Mouse (Mus musculus) frontal cortex, postnatal 25 days (tissue): ENCODE measurements at regions not wholly inside any gene's neighbourhood (a gene's known extent, or its start where the extent isn't known, plus 50 kb on each side); places are given as distances from the start of the nearest gene placed in this dataset.
"Not testable (repeated sequence)": the region's sequence is repeated elsewhere in the genome, so short reads cannot be mapped to it uniquely, and the experiment has no call there.

Experiments used
- DNase-seq, 2 experiments: peaks; one replicate each; pipeline ENCODE4 v3.0.0; 2022; ENCODE audit warnings: low spot score in 2 of 2

DNA sequence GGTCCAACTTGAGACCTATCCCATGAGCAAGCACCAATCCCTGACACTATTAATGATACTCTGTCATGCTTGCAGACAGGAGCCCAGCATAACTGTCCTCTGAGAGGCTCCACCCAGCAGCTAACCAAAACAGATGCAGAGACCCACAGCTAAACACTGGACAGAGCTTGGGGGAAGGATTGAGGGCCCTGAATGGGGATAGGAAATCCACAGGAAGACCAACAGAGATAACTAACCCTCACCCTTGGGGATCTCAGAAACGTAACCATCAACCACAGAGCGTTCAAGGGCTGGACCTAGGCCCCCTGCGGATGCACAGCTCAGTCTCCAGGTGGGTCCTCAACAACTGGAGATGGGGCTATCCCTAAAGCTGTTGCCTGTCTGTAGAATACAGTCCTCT lies 93.7 kb downstream of the Cd24a start:
- no peak for DNase-seq

DNA sequence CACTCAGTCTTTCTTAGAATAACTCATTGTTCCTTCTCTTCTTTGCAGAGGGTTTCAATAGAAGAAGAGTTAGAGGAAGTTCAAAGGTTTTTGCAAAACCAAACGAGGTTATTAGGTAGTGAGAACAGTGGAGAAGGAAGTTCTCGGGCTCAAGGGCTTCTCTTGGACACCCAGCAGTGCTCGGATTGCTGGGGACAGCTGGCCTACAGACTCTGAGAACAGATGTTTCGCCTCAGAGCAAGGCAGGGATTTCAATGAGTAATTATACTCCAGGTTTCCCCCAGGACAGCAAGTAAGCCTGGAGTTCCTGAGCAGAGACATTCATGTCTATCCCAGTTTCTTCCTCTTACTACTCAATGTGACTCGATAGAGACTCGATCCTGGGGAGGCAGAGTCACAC lies 94.4 kb downstream of the Cd24a start:
- DNase-seq = no peak

- no peak for DNase-seq
These were observed 96.7 kb downstream of the Cd24a start for GRCm38 (mm10) chr10:43674749-43675148.

- not testable (repeated sequence) for DNase-seq
These were observed 97.4 kb downstream of the Cd24a start for GRCm38 (mm10) chr10:43675495-43675894.

- no peak for DNase-seq
These were observed 98.2 kb downstream of the Cd24a start for GRCm38 (mm10) chr10:43676289-43676688.

GRCm38 (mm10) chr10:43684247-43685033 lies 106.4 kb downstream of the Cd24a start:
- no peak for DNase-seq

GRCm38 (mm10) chr10:43689161-43689913 lies 111.3 kb downstream of the Cd24a start:
- no peak for DNase-seq

- no peak for DNase-seq
These were observed 111.8 kb downstream of the Cd24a start for GRCm38 (mm10) chr10:43689914-43690316.

GRCm38 (mm10) chr10:43693974-43694373 lies 115.9 kb downstream of the Cd24a start:
- no peak for DNase-seq

DNA sequence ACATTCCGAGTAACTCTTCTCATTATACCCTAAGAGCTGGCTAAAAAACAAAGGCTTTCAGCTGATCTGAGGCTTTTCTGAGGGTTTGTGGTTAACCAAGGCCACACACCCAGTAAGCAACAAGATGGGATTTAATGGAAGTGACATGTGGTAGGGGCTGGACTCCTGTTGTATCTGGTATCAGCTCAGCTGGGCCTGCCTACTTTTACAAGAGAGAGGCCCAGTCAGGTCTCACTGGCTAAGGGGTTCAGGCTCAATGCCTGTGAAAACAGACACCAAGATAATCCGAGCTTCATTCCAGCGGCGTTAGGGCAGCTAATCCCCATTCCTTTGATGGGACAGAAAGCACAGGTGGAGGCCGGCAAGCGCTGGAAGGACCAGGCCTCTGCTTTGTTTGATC lies 116.4 kb downstream of the Cd24a start:
- DNase-seq = no peak

- no peak for DNase-seq
These were observed 117.4 kb downstream of the Cd24a start for GRCm38 (mm10) chr10:43695470-43695869.

DNA sequence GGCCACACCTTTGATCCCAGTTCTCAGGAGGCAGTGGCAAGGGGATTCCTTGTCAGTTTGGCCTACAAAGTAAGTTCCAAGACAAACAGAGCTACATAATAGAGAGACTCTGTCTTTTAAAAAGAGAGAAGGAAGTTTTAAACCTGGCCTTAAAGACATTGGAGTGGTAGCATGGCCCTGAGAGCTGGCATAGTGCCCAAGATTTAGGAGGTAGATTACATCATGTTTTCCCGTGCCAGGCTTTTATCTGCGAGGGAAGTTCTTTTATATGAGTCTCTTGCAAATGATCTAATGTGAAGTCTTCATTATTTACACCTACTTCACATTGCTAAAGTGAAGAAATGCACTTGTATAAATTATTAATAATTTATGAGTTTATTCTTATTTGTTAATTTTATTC lies 119.8 kb downstream of the Cd24a start:
- DNase-seq = no peak

DNA sequence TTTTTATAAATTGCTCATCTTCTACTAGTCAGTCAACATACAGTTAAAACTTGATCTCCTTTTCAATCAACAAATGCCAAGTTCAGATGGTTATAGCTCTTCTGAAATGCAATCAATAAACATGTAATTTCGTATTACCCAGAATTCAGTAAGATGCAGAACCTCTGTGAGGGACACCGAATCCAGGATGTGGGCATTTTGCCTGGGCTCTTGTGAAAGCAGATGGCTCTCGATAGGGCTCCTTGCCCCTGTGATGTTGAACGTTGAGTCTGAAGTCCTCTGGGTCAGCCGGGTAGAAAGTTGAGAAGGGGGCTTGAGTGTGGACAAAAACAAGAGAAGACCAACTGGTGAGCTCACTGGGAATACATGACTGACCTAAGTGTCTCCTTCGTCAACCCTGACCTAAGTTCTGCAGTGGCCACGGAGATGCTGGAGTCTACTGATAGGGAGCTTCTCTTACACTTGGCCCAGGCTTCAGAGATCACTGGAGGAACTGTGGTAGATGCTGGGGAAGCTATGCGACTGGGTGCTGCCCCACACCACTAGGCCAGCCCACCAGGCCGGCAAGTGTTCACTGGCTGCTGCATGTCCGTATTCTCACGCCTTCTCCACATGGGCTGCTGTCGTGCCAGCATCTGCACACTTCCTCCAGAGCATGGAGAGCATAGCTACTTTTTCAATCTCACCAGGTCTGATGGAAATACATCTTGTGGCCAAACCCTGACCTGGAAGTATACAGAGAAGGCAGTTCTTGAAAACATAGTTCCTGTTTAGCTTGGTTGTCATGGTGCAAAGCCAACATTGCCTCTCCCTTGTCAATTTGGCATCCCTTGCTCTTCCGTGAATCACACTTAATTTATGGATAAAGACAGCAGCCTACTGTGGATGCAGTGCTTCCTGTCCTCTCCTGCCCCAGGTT lies 122.5 kb downstream of the Cd24a start:
- DNase-seq = no peak

DNA sequence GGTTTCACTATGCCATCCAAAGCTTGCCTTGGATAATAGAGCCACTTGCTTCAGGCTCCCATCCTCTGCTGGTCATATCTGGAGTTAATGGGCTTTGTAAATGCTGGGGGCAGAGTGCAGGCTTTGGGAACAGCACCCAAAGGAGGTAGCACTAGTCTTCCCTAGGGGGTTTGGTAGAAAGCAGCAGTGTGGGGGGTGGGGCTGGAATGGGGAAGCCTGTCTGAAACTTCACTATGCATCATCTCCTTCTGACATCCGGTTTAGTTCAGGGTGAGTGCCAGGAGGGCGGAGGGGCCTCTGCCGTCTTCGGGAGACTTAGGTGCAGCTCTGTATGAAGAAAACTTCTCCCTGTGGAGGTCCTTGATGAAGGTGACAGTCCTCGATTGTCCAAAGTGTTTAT lies 124.8 kb downstream of the Cd24a start:
- DNase-seq = no peak

- DNase-seq = no peak
These were observed 128.2 kb downstream of the Cd24a start for GRCm38 (mm10) chr10:43706001-43706988.

DNA sequence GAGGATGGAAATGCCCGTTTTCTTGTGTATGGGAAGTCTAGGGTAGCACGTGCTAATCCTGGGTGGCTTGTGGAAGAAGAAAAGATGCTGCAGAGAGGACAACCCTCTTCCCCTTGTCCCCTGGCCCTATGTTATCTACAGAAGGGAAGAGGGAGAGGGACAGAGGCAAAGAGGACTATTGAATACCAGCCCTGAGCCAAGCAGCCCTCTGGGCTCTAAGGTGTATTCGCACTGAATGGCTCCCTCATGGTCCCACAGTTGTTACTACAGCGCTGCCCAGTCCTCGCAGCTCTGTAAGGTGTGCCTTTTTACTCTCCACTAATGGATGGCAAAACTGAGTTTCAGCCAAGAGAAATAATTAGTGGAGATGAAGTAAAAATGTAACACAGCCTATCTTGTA lies 128.9 kb downstream of the Cd24a start:
- DNase-seq = no peak

DNA sequence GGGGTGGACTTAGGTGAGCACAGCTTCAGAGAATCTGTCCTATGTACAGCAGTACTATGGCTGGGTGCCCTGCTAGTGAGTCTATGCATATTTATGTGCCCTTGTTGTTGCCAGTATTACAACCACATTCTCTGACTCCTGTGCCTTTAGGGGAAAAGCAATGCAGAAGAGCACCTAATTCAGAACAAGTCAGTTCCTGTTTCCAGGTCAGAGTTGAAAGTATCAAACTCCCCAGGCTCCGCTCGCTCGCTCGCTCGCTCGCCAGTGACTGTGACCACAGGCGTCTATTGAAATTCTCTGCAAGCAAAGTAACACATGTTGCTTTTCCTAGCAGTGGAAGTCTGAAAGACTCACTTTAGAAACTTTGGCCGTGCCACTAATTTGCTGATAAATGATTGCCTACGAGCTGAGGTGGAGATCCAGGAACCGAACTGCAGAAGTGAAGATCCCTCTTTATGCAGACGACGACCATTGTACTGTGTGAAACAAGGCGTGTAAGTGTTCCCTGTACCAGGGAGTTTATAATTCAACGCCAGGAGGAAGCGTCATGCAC lies 129.8 kb downstream of the Cd24a start:
- no peak for DNase-seq

DNA sequence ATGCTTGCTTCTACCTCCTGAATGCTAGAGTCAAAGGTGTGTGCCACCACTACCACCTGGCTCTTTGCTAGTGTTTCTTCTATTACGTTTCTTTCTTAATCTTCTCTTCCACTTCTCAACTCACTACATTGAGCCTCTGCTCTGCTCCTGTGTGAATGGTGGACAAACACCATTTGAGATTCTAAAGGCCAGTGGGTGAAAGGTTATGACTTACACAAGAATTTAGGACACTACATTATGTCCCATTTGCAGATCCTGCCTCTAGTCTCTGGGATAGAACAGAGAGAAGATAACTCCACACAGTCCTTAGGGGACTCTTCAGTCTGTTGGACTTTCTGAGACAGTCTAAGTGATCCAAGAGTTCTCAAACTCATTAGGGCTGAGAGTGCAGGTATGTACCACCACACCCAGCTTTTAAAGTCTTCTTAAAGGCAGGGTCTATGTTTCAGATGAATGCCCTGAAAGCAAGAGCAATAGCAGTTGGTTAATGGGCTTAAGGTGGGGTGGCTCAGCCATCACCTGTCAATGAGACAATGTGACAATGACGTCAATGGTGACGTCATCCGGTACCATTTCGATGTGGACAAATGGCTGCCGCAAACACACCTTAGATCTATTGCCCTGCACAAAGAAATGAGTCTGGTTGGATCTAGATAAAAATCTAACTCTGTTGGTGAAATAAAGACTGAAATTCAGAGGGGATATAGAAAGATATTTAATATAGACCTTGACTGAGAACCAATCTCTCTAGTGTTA lies 131.4 kb downstream of the Cd24a start:
- DNase-seq = no peak

- DNase-seq = no peak
These were observed 132.3 kb downstream of the Cd24a start for GRCm38 (mm10) chr10:43710186-43710885.
